Mouse (Mus musculus) cerebellum, adult 2 months (tissue): ENCODE measurements around the gene Limk2. TPM values are rescaled to one million over a fixed set of nuclear protein-coding genes. Genes with fewer than 3 reads are reported as not detected.

Source experiments
- DNase-seq, 2 experiments: peaks; one replicate each; pipeline ENCODE4 v3.0.0; 2021
- H3K27ac ChIP-seq: fragments of 200-500 bp; 2 replicates; pipeline ENCODE4 v1.5.1; 2012; ENCODE audit warnings: low read length, control low read depth, inconsistent platforms; ENCODE audit not compliant: insufficient read depth
- H3K27me3 ChIP-seq: fragments of 200-500 bp; 2 replicates; pipeline ENCODE4 v1.6.1; 2012; ENCODE audit warnings: inconsistent platforms, mild to moderate bottlenecking, low read length, moderate library complexity; ENCODE audit not compliant: control insufficient read depth, insufficient read depth
- H3K4me1 ChIP-seq: fragments of 200-500 bp; 2 replicates; pipeline ENCODE4 v1.6.1; 2011; ENCODE audit warnings: low read length; ENCODE audit not compliant: control insufficient read depth, insufficient read depth
- H3K4me3 ChIP-seq: fragments of 200-500 bp; replicated peaks from 2 replicates; pipeline ENCODE3; 2011; ENCODE audit warnings: mild to moderate bottlenecking, low read depth, low read length, control low read depth; ENCODE audit not compliant: insufficient read depth
- CTCF ChIP-seq: fragments of 200-500 bp; IDR thresholded peaks from 2 replicates; pipeline ENCODE4 v1.5.1; 2011; ENCODE audit warnings: low read depth, mild to moderate bottlenecking, control low read depth, low read length, moderate library complexity, borderline replicate concordance; ENCODE audit not compliant: insufficient read depth
- POLR2A ChIP-seq: fragments of 200-500 bp; IDR thresholded peaks from 2 replicates; pipeline ENCODE4 v1.6.1; 2011; ENCODE audit warnings: low read length, control low read depth, borderline replicate concordance; ENCODE audit not compliant: insufficient read depth
- WGBS: fragments of 180-500 bp; shearing (Covaris S2); methylation state at CpG from one replicate; pipeline ENCODE4 v1.1.7; 2018; 5-methylcytosine and 5-hydroxymethylcytosine counted together
- polyA plus RNA-seq: library from polyadenylated mRNA; depleted of rRNA; stranded (reverse); fragments of >200 nt; gene quantifications from 2 replicates; pipeline ENCODE4 v1.2.3, GENCODE M21; 2012

Limk2 gene
- polyA plus RNA-seq, 1 experiment, result 201 TPM

DNA sequence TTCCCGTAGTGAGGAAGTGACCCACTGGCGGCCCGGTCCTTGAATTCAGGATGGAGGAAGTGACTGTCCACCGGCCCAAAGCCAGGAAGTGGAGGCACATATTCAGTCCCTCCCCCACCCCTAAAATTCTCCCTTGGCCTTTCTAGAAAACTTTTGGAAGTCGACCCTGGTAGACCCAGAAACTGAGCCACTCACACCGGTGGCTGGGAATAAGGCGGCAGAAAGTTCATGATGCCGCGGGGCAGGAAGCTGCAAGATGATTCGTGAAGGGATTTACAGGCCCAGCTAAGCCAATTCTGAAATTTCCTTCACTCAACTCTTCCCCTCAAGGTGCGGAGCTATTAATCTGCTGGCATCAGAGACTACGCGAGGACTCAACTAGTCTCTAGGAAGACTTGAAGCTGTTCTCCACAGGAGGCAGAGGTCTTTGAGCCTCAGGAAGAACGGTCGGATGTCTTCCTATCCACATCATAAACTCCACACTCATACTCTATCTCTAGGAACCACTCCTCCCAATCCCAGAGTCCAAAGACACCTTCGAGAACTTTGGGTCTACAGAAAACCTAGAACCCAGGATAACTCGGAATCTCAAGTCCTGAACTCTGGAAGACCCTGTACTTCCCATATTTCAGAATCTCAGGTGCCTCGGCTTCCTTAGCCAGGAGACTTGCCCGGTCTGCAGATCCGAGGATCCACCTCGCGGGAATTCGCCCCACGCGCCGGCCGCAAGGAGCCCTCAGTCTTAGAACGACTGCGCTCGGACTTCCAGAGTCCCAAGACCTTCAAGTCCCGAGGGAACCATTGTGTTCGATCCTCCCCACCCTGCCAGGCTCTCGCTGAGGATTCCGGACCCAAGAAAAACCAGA, 625 bp downstream of the Limk2 start:
- Histone ChIP-seq H3K27ac (peak overlapping the region; percentile 40), H3K4me3 (peak overlapping the region; percentile 58), H3K27me3 (no peaks in the 10 kb centered on the region), H3K4me1 (peaks cover 11% of the 10 kb centered on the region; the same call in 1 of the 2 replicates)
- no peak for DNase-seq
- 3% methylated on average over 34 of the region's 34 CpGs for WGBS
- TF ChIP-seq POLR2A (no peak), CTCF (no peak)

- Histone ChIP-seq H3K4me1 (peaks cover 11% of the 10 kb centered on the region; the same call in 1 of the 2 replicates), H3K27me3 (no peaks in the 10 kb centered on the region), H3K27ac (no peak overlapping the region), H3K4me3 (no peak overlapping the region)
- 62% methylated on average over 7 of the region's 7 CpGs for WGBS
- peak in 1 of 2 experiments; percentile 26 for DNase-seq
- TF ChIP-seq POLR2A, result no peak
- TF ChIP-seq CTCF, result no peak
Observed at GRCm38 (mm10) chr11:3404287-3405047, 4.5 kb downstream of the Limk2 start.

GRCm38 (mm10) chr11:3403024-3403423, 6.0 kb downstream of the Limk2 start:
- DNase-seq, result no peak
- no peak for TF ChIP-seq CTCF
- no peak for TF ChIP-seq POLR2A

GRCm38 (mm10) chr11:3398318-3398717, 10.7 kb downstream of the Limk2 start:
- no peak for TF ChIP-seq POLR2A
- no peak for TF ChIP-seq CTCF
- Histone ChIP-seq H3K4me3 (no peak overlapping the region), H3K27me3 (no peaks in the 10 kb centered on the region), H3K4me1 (no peaks in the 10 kb centered on the region; the same call in 1 of the 2 replicates), H3K27ac (no peak overlapping the region)
- WGBS, result 93% methylated on average over 1 of the region's 1 CpGs
- DNase-seq, result no peak

More at GRCm38 (mm10) chr11:3403024-3403423, 6.0 kb downstream of the Limk2 start:
- WGBS, result 91% methylated on average over 3 of the region's 3 CpGs
- Histone ChIP-seq H3K4me1 (peaks cover 11% of the 10 kb centered on the region; the same call in 1 of the 2 replicates), H3K27ac (no peak overlapping the region), H3K4me3 (no peak overlapping the region), H3K27me3 (no peaks in the 10 kb centered on the region)

GRCm38 (mm10) chr11:3396562-3396961, 12.4 kb downstream of the Limk2 start:
- 46% methylated on average over 8 of the region's 8 CpGs for WGBS
- no peaks in the 10 kb centered on the region for H3K27me3 ChIP-seq
- DNase-seq, result no peak
- H3K27ac ChIP-seq, result no peak overlapping the region
- no peak overlapping the region for H3K4me3 ChIP-seq
- TF ChIP-seq POLR2A (no peak), CTCF (no peak)
- peaks cover 4% of the 10 kb centered on the region for H3K4me1 ChIP-seq

GRCm38 (mm10) chr11:3396091-3396490, 12.9 kb downstream of the Limk2 start:
- Histone ChIP-seq H3K4me1 (peaks cover 4% of the 10 kb centered on the region), H3K4me3 (no peak overlapping the region), H3K27me3 (no peaks in the 10 kb centered on the region), H3K27ac (no peak overlapping the region)
- 52% methylated on average over 3 of the region's 3 CpGs for WGBS
- TF ChIP-seq CTCF (no peak), POLR2A (no peak)
- DNase-seq, result no peak

DNA sequence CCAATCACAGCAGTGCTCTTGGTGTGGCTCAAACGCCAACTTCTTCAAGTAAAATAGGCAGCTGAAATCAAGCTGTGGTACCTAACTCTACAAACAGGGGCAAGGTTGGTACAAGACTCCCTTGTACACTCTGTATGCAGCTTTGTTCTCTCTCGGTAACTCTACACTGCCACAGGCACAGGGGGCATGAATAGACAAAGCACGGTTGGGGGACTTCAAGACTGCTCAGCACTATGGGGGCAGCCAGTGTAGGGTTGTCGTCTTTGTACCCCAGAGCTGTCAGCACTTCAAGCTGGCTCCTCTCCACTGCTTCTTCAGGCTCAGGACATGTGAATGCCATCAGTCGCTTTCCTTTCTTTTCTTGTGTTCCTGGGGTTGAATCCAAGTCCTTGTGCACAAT, 14.5 kb downstream of the Limk2 start:
- H3K27ac ChIP-seq, result no peak overlapping the region
- TF ChIP-seq CTCF (no peak), POLR2A (no peak)
- WGBS, result 42% methylated on average over 5 of the region's 5 CpGs

More for the DNA sequence above, 14.5 kb downstream of the Limk2 start:
- no peaks in the 10 kb centered on the region for H3K27me3 ChIP-seq
- no peak overlapping the region for H3K4me3 ChIP-seq
- peaks cover 8% of the 10 kb centered on the region for H3K4me1 ChIP-seq
- DNase-seq, result no peak
